Mouse (Mus musculus) limb, embryonic 14.5 days (tissue): ENCODE measurements around the gene Heatr5a. TPM values are rescaled to one million over a fixed set of nuclear protein-coding genes. Genes with fewer than 3 reads are reported as not detected.

Source experiments
- ATAC-seq: fragments of 200-750 bp; cut with Nextera tagmentation; 2 replicates; pipeline ENCODE4 v1.8.0; 2017; ENCODE audit warnings: low read depth, moderate number of reproducible peaks, moderate TSS enrichment; ENCODE audit not compliant: low FRiP score
- DNase-seq: peaks from one replicate; pipeline ENCODE4 v3.0.0-alpha.2; 2015; ENCODE audit warnings: low spot score
- H3K27ac ChIP-seq: fragments of 300-500 bp; sonication (generic); replicated peaks from 2 replicates; pipeline ENCODE4 v1.5.1; 2014; ENCODE audit warnings: low read depth, mild to moderate bottlenecking, low read length, moderate library complexity, mixed read lengths
- H3K27me3 ChIP-seq: fragments of 300-500 bp; sonication (generic); 2 replicates; pipeline ENCODE4 v1.6.1; 2014; ENCODE audit warnings: low read length, mixed read lengths; ENCODE audit not compliant: control insufficient read depth, insufficient read depth
- H3K36me3 ChIP-seq: fragments of 300-500 bp; sonication (generic); 2 replicates; pipeline ENCODE4 v1.6.1; 2014; ENCODE audit warnings: mild to moderate bottlenecking, low read length, moderate library complexity, mixed read lengths; ENCODE audit not compliant: control insufficient read depth, insufficient read depth
- H3K4me1 ChIP-seq: fragments of 300-500 bp; sonication (generic); 2 replicates; pipeline ENCODE4 v1.6.1; 2014; ENCODE audit warnings: antibody characterized with exemption, low read length, mixed read lengths; ENCODE audit not compliant: control insufficient read depth, insufficient read depth
- H3K4me2 ChIP-seq: fragments of 300-500 bp; sonication (generic); replicated peaks from 2 replicates; pipeline ENCODE4 v1.6.1; 2014; ENCODE audit warnings: low read depth, mild to moderate bottlenecking, low read length, moderate library complexity; ENCODE audit not compliant: severe bottlenecking
- H3K4me3 ChIP-seq: fragments of 300-500 bp; sonication (generic); replicated peaks from 2 replicates; pipeline ENCODE4 v1.5.1; 2014; ENCODE audit warnings: low read length
- H3K9ac ChIP-seq: fragments of 300-500 bp; sonication (generic); 2 replicates; pipeline ENCODE4 v1.6.1; 2014; ENCODE audit warnings: mild to moderate bottlenecking, low read depth, low read length, moderate library complexity; ENCODE audit not compliant: severe bottlenecking
- H3K9me3 ChIP-seq: fragments of 300-500 bp; sonication (generic); 2 replicates; pipeline ENCODE4 v1.6.1; 2016; ENCODE audit warnings: low read length; ENCODE audit not compliant: control insufficient read depth
- POLR2A ChIP-seq: fragments of 200-500 bp; IDR thresholded peaks from 2 replicates; pipeline ENCODE4 v1.8.0; 2012; ENCODE audit warnings: inconsistent platforms, mild to moderate bottlenecking, moderate library complexity, borderline replicate concordance; ENCODE audit not compliant: insufficient read depth, insufficient read length; ENCODE audit errors: extremely low read depth
- WGBS: fragments of 180-500 bp; shearing (Covaris S2); extraction: QIAGEN DNeasy Blood & Tissue Kit; methylation state at CpG from one replicate; pipeline ENCODE4 v1.1.7; 2014; 5-methylcytosine and 5-hydroxymethylcytosine counted together
- polyA plus RNA-seq, 2 experiments: library from polyadenylated mRNA; depleted of rRNA in 1 of 2; stranded (reverse) in 1 of 2; unstranded in 1 of 2; fragments of >200 nt; fragmentation: Nextera tagmentation in 1 of 2; extraction: Ambion mirVana in 1 of 2; gene quantifications; 2 replicates each; pipeline versions ENCODE4 v1.2.1 to v1.2.3; 2012 to 2014

The Heatr5a gene
- polyA plus RNA-seq, 2 experiments: 14.7 to 24.8 TPM

DNA sequence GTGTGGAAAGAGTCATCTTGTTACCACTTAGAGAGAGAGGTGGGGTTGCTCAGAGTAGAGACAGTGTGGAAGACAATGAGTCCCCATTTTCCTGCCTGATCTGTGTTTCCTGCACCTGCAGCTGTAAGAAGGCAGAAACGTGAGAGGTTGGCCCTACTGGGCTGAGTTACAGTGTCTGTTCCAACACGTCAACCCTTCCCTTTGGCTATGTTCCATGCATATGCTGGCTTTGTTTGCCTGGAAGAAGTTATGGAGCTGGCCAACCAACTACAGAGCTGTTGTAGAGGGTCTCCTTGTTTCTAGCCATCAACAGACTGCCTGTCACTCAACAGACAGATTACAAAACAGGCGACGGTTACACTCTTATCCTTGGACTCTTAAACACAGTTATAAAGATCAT, 74.2 kb downstream of the Heatr5a start:
- Histone ChIP-seq H3K4me1 (no peaks in the 10 kb centered on the region), H3K4me2 (no peak overlapping the region), H3K27me3 (no peaks in the 10 kb centered on the region), H3K27ac (no peak overlapping the region), H3K36me3 (peaks cover 71% of the 10 kb centered on the region), H3K9me3 (no peaks in the 10 kb centered on the region), H3K9ac (no peak overlapping the region), H3K4me3 (no peak overlapping the region)
- WGBS: 80% methylated on average over 4 of the region's 4 CpGs
- TF ChIP-seq POLR2A: no peak
- ATAC-seq (no peak), DNase-seq (no peak)

DNA sequence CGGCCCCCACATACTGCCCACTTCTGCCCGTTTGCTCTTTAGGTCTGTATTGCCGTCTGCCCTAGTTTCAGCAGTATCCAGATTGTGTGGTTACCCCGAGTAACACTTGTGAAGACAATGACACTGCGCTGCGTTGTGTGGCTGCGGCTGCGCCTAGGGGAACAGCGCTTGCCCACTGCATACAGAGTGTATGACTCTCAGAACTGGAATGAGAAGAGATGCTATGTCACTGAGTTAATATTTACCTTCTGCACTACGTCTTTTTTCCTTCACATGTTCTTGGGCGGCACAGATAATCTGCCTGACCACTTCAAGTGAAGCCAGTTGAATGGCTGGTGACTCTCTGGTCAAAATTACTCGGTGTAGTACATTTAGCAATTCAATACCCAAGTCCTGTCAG, 82.5 kb downstream of the Heatr5a start:
- Histone ChIP-seq H3K4me2 (no peak overlapping the region), H3K9me3 (no peaks in the 10 kb centered on the region), H3K36me3 (peaks cover 68% of the 10 kb centered on the region), H3K4me3 (no peak overlapping the region), H3K4me1 (no peaks in the 10 kb centered on the region), H3K27me3 (no peaks in the 10 kb centered on the region), H3K9ac (no peak overlapping the region), H3K27ac (no peak overlapping the region)
- TF ChIP-seq POLR2A: no peak
- WGBS: 96% methylated on average over 12 of the region's 12 CpGs
- DNase-seq (no peak), ATAC-seq (no peak)

- peaks cover 63% of the 10 kb centered on the region for H3K36me3 ChIP-seq
- no peak overlapping the region for H3K27ac ChIP-seq
- no peak overlapping the region for H3K4me2 ChIP-seq
- ATAC-seq: no peak
- no peak overlapping the region for H3K9ac ChIP-seq
- no peaks in the 10 kb centered on the region for H3K9me3 ChIP-seq
- DNase-seq: no peak
- WGBS: 85% methylated on average over 11 of the region's 11 CpGs
- H3K27me3 ChIP-seq: no peaks in the 10 kb centered on the region
- H3K4me3 ChIP-seq: no peak overlapping the region
- no peaks in the 10 kb centered on the region for H3K4me1 ChIP-seq
- no peak for TF ChIP-seq POLR2A
Measured at GRCm38 (mm10) chr12:51887301-51888290, 83.5 kb downstream of the Heatr5a start.

GRCm38 (mm10) chr12:51886369-51886768, 84.8 kb downstream of the Heatr5a start:
- Histone ChIP-seq H3K4me2 (no peak overlapping the region), H3K36me3 (peaks cover 65% of the 10 kb centered on the region), H3K4me1 (no peaks in the 10 kb centered on the region), H3K9ac (no peak overlapping the region), H3K27ac (no peak overlapping the region), H3K27me3 (no peaks in the 10 kb centered on the region), H3K9me3 (no peaks in the 10 kb centered on the region), H3K4me3 (no peak overlapping the region)
- no peak for DNase-seq
- 93% methylated on average over 6 of the region's 6 CpGs for WGBS
- no peak for TF ChIP-seq POLR2A
- ATAC-seq: no peak

DNA sequence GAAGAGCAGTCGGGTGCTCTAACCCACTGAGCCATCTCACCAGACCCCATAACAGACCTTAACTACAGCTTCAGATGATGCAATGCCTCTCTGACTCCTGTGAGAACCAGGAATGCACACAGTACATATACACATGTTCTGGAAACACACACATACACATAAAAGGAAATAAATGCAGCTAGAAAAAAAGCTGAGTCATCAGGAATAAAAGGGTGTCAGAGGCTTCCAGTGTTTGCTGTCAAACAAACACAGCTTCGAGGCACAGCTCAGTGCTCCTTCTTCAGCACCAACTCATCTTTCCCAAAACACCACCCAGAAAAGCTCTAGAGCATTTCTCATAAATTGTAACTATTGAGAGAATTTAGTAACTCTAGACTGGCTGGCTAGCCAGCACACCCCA, 86.3 kb downstream of the Heatr5a start:
- no peak overlapping the region for H3K4me3 ChIP-seq
- TF ChIP-seq POLR2A: no peak
- peaks cover 66% of the 10 kb centered on the region for H3K36me3 ChIP-seq
- ATAC-seq (no peak), DNase-seq (no peak)
- no peak overlapping the region for H3K4me2 ChIP-seq
- H3K27me3 ChIP-seq: no peaks in the 10 kb centered on the region
- H3K9ac ChIP-seq: no peak overlapping the region
- no peaks in the 10 kb centered on the region for H3K9me3 ChIP-seq
- WGBS: 86% methylated on average over 2 of the region's 2 CpGs
- H3K4me1 ChIP-seq: no peaks in the 10 kb centered on the region
- no peak overlapping the region for H3K27ac ChIP-seq
